Mouse (Mus musculus) layer of hippocampus, adult 9-10 months (tissue): ENCODE measurements at regions not wholly inside any gene's neighbourhood (a gene's known extent, or its start where the extent isn't known, plus 50 kb on each side); places are given as distances from the start of the nearest gene placed in this dataset.

ENCODE experiments used
- DNase-seq: peaks from one replicate; pipeline ENCODE4 v3.0.0; 2022; ENCODE audit warnings: low spot score

- DNase-seq = no peak
These were observed 143.0 kb upstream of the Cpeb2 start for GRCm38 (mm10) chr5:43089941-43090340.

DNA sequence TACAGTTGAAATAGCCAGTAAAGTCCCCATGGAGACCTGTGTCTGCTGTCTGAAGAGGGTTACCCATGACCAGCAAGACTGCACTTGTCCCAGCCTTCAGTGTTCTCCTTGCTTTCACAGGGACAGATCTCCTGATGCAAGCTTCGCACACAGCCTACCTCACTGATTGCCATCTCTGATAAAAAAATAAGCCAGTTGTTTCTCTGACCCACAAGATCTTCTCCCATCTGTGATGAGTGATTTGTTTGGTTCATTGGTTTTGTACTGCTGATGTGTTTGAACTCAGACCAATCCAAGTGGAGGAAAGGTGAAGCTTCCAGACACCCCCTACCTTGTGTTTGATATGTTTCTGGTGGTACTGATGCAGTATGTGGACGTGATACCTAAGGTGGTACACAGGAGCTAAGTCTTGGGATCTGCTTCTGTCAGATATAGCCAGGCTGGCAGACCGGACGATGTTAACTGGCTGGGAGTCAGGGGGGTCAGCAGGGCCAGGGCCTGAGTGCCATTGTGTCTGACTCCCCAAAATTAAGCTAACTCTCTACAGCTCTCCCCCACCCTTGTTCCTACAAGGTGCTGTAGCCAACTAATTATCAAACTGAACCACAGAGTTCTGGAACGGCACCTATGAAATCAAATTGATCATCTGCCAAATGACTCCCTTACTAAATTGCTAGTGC, 139.2 kb upstream of the Cpeb2 start:
- no peak for DNase-seq

- no peak for DNase-seq
These were observed 138.6 kb upstream of the Cpeb2 start for GRCm38 (mm10) chr5:43094329-43094898.

- no peak for DNase-seq
These were observed 130.9 kb upstream of the Cpeb2 start for GRCm38 (mm10) chr5:43102000-43102459.

DNA sequence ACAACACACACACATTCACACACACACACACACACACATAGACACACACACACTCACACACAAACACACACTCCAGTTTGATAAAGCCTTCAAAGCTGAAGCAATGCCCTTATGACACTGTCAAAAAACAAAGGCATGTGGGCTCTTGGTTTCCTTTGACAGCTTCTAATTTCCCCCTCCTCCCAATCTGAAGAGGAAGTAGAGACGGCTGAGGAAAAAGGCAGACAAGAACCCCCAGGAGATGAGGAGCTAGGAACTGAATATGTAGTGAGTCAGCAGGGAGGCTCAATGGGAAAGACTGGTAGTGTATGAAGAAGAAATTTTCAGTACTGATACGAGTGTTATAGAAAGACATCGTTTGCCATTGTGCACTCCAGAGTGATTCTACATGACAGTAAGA, 130.4 kb upstream of the Cpeb2 start:
- DNase-seq = no peak

GRCm38 (mm10) chr5:43103728-43104127, 129.2 kb upstream of the Cpeb2 start:
- peak; percentile 35 for DNase-seq

DNA sequence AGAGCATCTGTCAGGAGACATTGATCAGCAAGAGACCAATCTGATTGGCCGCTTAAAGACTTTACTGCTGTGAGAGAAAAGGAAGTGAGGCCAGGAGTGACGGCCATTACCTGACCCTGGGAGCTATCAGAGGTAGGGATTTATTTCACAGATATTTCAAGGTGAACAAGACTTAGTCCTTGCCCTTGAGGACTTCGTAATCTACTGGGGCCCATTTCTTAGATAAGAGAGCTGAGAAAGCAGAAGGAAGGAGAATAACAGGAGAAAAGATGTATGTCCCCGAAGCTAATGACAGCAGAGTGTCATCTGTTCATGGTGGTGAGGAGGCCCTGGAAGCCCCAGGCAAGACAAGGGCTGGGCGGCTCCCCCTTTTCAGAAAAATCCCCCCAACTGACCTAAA, 127.4 kb upstream of the Cpeb2 start:
- DNase-seq = no peak

- no peak for DNase-seq
These were observed 125.3 kb upstream of the Cpeb2 start for GRCm38 (mm10) chr5:43107436-43108259.

GRCm38 (mm10) chr5:43108260-43108589, 124.7 kb upstream of the Cpeb2 start:
- DNase-seq = no peak

GRCm38 (mm10) chr5:43110122-43110521, 122.8 kb upstream of the Cpeb2 start:
- DNase-seq = no peak

DNA sequence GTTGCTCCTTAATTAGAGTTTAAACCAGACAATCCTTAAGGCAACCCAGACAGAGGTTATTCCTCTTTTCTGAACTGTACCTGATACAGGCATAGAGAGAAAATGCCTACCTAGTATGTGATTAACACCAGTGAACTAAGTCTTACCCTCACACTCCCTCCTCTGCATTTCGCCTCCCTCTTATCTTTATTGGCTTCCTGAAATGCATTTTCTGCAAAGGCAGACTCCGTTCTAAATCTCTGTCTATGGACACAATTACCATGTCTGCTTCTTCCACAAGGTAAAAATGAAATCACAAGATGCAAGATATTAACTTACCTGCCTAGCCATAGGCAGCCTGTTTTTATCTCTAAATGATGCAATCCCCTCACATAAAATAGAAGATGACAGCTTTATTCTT, 121.2 kb upstream of the Cpeb2 start:
- no peak for DNase-seq

DNA sequence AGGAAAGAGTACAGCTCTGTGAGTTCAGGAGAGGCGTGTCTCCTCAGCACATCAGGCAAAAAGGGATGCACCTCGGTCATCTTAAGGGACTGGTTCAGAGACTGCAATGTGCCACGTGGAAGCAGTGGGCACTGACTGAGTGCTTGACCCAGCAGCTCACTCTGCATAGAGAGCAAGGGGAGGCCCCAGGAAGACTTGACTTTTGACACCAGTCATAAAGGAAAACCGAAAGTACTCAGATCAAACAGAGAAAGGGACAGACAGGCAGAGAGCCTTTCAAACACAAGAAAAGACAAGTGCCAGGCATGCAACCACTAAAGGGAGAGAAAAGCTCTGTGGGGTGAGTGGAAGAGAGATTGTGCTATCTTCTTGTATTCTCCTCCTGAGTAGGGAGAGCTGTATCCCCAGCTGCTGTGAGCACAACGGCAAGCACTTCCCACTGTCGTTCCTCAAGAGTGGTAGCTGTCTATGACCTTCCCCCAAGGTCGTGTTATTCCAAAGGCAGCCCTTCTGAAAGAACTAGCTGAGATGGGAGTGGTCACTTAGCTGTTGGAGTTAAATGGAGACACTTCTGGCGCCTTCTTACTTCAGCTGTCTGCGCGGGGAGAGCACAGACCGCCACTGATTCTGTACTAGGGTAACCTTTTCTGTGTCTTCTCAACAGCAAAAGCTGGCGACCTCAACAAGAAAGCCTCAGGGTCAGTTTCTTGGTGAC, 119.4 kb upstream of the Cpeb2 start:
- no peak for DNase-seq

- DNase-seq = no peak
These were observed 117.5 kb upstream of the Cpeb2 start for GRCm38 (mm10) chr5:43115507-43115906.

DNA sequence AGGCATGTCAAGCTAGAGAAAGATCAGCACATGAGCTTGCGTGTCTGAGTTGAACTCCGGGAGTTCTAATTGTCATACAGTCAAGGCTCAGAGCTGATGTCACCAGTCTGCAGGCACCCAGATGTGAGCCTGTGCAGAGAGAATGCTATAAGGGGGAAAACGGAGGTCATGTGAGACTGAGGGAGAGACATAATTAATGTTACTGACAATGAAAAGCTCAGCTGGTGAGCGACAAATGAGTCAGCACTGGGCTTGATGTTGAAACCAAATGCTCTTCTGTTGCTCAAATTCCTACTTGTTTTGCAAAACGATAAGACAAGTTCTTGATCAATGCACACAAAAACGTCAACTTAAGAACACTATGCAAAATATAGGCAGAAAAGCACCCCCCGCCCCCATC, 116.1 kb upstream of the Cpeb2 start:
- DNase-seq = no peak

DNA sequence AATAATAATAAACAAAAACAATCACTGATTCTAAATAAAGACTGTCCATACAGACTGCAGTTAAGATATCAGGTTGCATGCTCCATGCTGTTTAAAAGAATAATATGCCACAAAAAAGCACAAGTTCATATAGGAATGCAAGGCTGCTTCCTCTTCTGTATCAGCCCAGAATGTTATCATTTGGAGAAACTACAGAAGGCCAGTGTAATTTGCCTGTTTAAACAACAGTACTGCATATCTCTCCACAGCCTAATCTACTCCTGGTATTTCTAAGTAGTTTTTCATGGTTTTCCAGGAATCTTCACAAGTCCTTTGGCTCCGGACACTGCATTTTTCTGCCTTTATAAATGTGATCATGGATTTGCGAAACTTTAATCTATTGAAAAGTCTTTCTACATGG, 111.9 kb upstream of the Cpeb2 start:
- no peak for DNase-seq

DNA sequence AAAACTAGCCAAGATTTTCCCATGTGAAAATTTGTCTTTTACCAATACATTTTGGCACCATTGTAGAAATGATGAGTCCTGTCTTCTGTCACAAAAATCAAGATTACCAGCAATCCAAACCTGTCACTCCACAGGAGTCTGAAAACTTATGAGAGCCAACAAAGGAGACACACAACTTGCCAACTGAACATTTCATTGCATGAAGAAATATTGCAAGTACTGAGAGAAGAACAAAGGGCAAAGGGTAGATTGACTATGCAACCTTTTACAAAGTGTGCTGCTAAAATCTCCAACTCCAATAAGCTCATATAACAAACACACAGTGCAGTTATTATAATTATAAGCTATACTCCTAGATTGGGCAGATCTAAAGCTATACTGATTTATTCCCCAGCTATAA, 108.7 kb upstream of the Cpeb2 start:
- DNase-seq = no peak

- DNase-seq = no peak
These were observed 107.0 kb upstream of the Cpeb2 start for GRCm38 (mm10) chr5:43125774-43126536.

DNA sequence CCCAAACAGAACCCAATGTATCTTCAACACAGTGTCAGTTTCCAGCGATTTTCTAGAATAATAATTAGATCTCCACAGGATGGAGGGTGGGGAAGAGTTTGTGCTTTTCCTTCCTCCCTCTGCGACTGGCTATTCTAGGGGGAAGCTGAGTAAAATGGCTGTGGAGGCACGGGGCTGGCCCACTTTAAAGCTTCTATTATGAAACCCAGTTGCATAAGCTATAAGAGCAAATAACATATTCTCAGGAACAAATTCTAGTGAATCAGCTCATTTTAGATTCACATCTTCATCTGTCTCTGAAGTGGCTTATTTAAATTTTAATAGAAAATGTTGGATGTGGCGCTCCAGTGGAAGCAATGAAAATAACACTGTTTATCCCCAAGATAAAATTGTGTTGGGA, 102.6 kb upstream of the Cpeb2 start:
- no peak for DNase-seq

DNA sequence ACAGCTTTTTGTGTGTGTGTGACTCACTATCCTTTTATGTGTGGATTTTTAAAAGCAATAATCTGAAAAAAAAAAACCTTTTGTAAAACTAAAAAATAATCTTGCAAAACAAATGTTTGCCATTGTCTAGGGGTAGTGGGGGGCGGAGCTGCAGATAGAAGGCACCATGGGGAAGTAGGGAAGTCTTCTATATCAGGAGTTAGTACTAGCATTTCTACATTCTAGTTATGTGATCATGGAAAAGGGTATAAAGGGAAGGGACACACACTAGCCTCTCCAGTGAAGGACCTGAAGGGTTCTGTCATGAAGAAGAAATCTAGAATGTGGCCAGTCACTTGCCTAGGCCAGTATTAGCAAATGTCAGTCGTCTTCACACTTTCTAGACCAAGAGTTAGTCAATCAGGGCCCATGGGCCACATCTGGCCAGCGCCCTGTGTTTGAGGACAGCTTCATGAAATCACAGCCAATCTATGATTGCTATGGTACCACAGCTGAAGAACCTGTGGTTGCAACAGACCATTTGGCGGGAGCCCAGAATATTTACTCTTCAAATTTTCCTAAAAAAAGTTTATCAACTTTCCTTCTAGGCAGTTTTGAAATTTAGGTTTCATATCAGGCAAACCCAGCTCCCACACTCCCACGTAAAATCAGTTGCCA, 101.9 kb upstream of the Cpeb2 start:
- DNase-seq = no peak

DNA sequence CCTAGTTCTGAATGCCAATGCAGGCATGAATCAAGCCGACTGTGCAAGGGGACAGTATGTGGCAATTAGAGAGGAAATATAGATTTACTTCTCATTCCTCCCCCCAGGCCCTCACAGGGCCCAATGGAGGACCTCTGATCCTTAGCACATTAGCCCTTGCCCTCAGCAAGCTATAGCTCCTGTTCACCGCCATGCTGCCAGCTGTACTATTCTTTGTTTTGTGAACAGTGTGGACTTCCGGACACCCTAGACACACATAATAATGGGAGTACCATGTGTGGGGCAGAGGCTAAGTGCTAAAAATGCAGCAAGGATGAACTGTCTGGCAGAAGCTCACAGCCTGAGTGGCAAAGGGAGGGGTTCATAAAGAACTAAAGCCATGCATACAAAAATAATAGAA, 99.3 kb upstream of the Cpeb2 start:
- DNase-seq = no peak

GRCm38 (mm10) chr5:43136142-43136541, 96.8 kb upstream of the Cpeb2 start:
- no peak for DNase-seq
